Mouse (Mus musculus): ENCODE results near the gene Hspa1b. TPM values are rescaled to one million over a fixed set of nuclear protein-coding genes. Genes with fewer than 3 reads are reported as not detected.
"Not testable (repeated sequence)": the region's sequence is repeated elsewhere in the genome, so short reads cannot be mapped to it uniquely, and the experiment has no call there.

Hspa1b gene
- polyA plus RNA-seq, 1 experiment from 2014 or later, result 0.16 TPM

DNA sequence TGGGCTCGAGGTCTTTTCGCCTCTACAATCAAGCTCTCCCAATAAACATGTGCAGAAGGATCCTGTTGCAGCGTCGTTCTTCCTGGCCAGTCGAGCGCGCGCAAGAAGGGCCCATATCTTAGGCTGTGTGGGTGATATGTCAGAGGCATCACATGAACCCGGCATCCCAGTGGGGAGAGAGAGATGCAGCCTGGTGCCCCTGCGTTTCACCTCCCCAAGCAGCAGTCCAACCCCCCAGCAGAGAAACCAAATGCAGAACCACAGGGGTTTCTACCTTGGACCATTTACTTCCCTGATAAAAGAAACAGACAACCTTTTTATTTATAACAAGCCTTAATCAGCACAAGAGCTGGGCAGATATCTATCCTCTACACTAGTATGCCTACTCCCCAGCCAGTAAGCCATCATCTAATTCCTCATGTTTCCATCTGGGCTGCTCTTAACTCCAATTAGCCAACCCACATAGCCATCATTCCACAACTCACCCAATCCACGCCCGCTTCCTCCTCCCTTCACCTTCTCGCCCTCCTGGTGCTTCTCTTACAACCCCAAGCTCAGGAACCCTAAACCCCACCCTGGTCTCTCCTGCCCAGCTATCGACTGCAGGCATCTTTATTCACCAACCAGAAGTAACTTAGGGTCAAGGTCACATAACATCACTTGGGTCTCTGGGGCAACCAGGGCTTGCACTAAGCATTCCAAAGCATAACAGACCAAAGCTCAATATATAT, 37.5 kb upstream of the Hspa1b start:
- no peaks in the 10 kb centered on the region for H3K9me3 ChIP-seq (ENCODE audit: low read depth, low read length)
- 0 out of 2 replicates have a peak overlapping the region, but pooled peaks have one; percentile 6 for H3K4me3 ChIP-seq (ENCODE audit: low read depth, low read length)
- WGBS, result 87% methylated on average over 12 of the region's 14 CpGs
- DNase-seq (no peak), ATAC-seq (ENCODE audit: insufficient read depth) (no peak)
- H3K4me1 ChIP-seq (ENCODE audit: insufficient read depth), result peaks cover 13% of the 10 kb centered on the region; the same call in 1 of the 2 replicates
- no peak overlapping the region for H3K9ac ChIP-seq
- no peak for TF ChIP-seq CTCF (IDR thresholded peaks at IDR 0.05; ENCODE audit: low read depth)
- H3K27ac ChIP-seq (ENCODE audit: low read depth), result no peak overlapping the region
- H3K27me3 ChIP-seq (ENCODE audit: insufficient read depth, low read length), result no peaks in the 10 kb centered on the region
- peak overlapping the region; percentile 96 for H3K4me2 ChIP-seq
- peaks cover 29% of the 10 kb centered on the region for H3K36me3 ChIP-seq (ENCODE audit: insufficient read depth)

DNA sequence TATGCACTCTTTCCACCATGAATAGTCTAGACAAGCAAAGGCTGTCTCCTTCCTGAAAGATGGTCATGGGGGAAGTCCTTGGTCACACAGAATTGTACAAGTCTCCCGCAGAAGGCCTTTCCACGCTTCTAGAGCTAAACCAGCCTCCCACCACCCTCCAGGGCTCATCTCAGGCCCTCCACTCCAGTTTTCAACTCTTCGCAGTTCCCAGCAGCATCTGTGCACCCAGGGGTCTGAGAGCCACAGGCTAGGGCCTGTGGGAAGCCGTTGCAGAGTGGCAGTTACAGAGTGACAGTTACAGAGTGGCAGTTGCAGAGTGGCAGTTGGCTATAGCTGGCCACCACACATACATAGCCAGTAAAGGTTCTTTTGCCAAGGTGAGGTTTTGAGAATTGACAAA, 36.9 kb upstream of the Hspa1b start:
- not testable (repeated sequence) for H3K9me3 ChIP-seq (ENCODE audit: low read depth, low read length); H3K4me2 ChIP-seq; DNase-seq; H3K27ac ChIP-seq (ENCODE audit: low read depth); ATAC-seq (ENCODE audit: insufficient read depth); H3K9ac ChIP-seq; H3K4me3 ChIP-seq (ENCODE audit: low read depth, low read length); H3K27me3 ChIP-seq (ENCODE audit: insufficient read depth, low read length)
- H3K4me1 ChIP-seq (ENCODE audit: insufficient read depth), result peaks cover 13% of the 10 kb centered on the region; the same call in 1 of the 2 replicates
- WGBS, result 94% methylated on average over 4 of the region's 4 CpGs
- H3K36me3 ChIP-seq (ENCODE audit: insufficient read depth), result peaks cover 34% of the 10 kb centered on the region

DNA sequence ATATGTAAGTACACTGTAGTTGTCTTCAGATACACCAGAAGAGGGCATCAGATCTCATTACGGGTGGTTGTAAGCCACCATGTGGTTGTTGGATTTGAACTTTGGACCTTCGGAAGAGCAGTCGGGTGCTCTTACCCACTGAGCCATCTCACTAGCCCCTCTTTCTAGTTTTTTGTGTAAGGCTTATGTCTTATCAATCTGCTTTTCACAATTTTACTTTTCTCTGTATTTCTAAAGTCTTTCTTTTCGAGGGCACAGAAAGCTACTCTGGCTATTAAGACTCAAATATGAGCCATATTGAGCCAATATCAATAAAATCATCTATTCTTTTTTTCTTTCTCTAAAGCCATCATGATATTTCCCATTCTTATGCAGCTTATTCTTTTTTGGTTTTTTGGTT, 36.2 kb upstream of the Hspa1b start:
- DNase-seq; H3K27me3 ChIP-seq (ENCODE audit: insufficient read depth, low read length); ATAC-seq (ENCODE audit: insufficient read depth); H3K9me3 ChIP-seq (ENCODE audit: low read depth, low read length); H3K4me3 ChIP-seq (ENCODE audit: low read depth, low read length); H3K4me2 ChIP-seq; H3K27ac ChIP-seq (ENCODE audit: low read depth); H3K9ac ChIP-seq: not testable (repeated sequence)
- 89% methylated on average over 4 of the region's 4 CpGs for WGBS
- peaks cover 41% of the 10 kb centered on the region for H3K36me3 ChIP-seq (ENCODE audit: insufficient read depth)
- H3K4me1 ChIP-seq (ENCODE audit: insufficient read depth), result peaks cover 13% of the 10 kb centered on the region; the same call in 1 of the 2 replicates

DNA sequence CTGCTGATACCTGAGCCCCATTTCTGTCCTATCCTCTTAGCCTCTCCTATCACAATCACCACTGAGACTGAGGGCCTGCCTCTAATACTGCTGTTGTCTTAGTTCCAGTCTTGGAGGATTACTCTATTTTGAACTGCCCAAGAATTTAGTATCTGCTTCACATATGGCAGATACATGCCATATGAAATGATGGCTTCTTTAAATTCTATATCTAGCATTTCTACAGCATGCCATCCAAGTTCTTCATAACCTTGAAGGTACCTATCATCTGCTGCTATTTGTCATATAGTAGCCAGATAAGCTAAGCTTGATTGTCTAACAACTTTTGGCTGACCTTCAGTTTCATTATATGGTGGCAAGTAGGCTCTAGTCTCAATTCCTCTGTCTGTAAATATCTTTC, 35.7 kb upstream of the Hspa1b start:
- Histone ChIP-seq H3K9ac (no peak overlapping the region), H3K36me3 (ENCODE audit: insufficient read depth) (peaks cover 43% of the 10 kb centered on the region), H3K4me2 (no peak overlapping the region), H3K27ac (ENCODE audit: low read depth) (no peak overlapping the region), H3K4me3 (ENCODE audit: low read depth, low read length) (no peak overlapping the region), H3K9me3 (ENCODE audit: low read depth, low read length) (no peaks in the 10 kb centered on the region), H3K27me3 (ENCODE audit: insufficient read depth, low read length) (no peaks in the 10 kb centered on the region), H3K4me1 (ENCODE audit: insufficient read depth) (peaks cover 13% of the 10 kb centered on the region; the same call in 1 of the 2 replicates)
- no peak for ATAC-seq (ENCODE audit: insufficient read depth)
- no peak for TF ChIP-seq CTCF (IDR thresholded peaks at IDR 0.05; ENCODE audit: low read depth)
- no peak for DNase-seq

DNA sequence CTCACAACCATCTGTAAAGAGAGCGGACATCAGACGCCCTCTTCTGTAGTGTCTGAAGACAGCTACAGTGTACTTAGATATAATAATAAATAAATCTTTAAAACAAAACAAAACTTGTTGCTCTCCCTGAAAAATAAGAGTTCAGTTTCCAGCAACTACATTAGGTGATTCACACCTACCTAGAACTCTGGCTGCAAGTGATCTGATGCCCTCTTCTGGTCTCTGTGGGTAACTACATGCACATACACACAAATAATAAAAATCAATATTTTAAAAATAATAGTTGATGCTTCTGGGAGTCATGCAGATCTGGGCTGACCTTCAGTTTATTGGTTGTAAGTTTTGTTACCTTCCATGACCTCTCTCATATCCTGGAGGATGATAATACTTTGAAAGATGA, 25.2 kb upstream of the Hspa1b start:
- ATAC-seq (ENCODE audit: insufficient read depth), result no peak
- H3K9ac ChIP-seq, result no peak overlapping the region
- H3K27me3 ChIP-seq (ENCODE audit: insufficient read depth, low read length), result no peaks in the 10 kb centered on the region
- WGBS, result 75% methylated on average over 2 of the region's 2 CpGs
- H3K36me3 ChIP-seq (ENCODE audit: insufficient read depth), result peaks cover 33% of the 10 kb centered on the region
- H3K4me3 ChIP-seq (ENCODE audit: low read depth, low read length), result no peak overlapping the region
- H3K27ac ChIP-seq (ENCODE audit: low read depth), result no peak overlapping the region
- DNase-seq, result peak; percentile 67
- no peaks in the 10 kb centered on the region for H3K9me3 ChIP-seq (ENCODE audit: low read depth, low read length)
- H3K4me1 ChIP-seq (ENCODE audit: insufficient read depth), result no peaks in the 10 kb centered on the region
- H3K4me2 ChIP-seq, result no peak overlapping the region
- peak; percentile 71 for TF ChIP-seq CTCF (IDR thresholded peaks at IDR 0.05; ENCODE audit: low read depth)

DNA sequence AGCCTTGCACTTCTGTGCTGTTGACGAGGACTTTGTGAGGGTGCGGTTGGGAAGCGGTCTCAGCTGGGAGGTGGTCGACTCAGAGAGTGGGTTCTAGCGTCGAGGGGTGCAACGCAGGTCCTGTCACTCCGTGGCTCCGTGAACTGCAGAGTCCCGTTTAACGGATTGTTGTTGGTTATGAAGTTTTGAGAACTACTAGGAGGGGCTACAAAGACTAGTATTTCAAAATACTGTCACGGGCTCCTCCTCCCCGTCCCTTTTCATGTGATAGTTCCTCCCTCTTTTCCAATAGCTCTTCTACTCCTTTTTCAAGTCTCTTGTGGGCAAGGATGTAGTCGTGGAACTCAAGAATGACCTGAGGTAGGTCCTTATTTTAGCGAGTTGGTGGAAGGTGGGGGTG, 23.3 kb upstream of the Hspa1b start:
- Histone ChIP-seq H3K36me3 (ENCODE audit: insufficient read depth) (peaks cover 25% of the 10 kb centered on the region), H3K27me3 (ENCODE audit: insufficient read depth, low read length) (no peaks in the 10 kb centered on the region), H3K9me3 (ENCODE audit: low read depth, low read length) (no peaks in the 10 kb centered on the region), H3K4me2 (peak overlapping the region; percentile 91), H3K4me3 (ENCODE audit: low read depth, low read length) (peak overlapping the region; percentile 96), H3K27ac (ENCODE audit: low read depth) (peak overlapping the region; percentile 99), H3K9ac (peak overlapping the region; percentile 94), H3K4me1 (ENCODE audit: insufficient read depth) (no peaks in the 10 kb centered on the region)
- peak; percentile 36 for DNase-seq
- no peak for TF ChIP-seq CTCF (IDR thresholded peaks at IDR 0.05; ENCODE audit: low read depth)
- under 1% methylated on average over 15 of the region's 15 CpGs for WGBS
- ATAC-seq (ENCODE audit: insufficient read depth), result no peak; the same call in 1 of the 2 replicates

DNA sequence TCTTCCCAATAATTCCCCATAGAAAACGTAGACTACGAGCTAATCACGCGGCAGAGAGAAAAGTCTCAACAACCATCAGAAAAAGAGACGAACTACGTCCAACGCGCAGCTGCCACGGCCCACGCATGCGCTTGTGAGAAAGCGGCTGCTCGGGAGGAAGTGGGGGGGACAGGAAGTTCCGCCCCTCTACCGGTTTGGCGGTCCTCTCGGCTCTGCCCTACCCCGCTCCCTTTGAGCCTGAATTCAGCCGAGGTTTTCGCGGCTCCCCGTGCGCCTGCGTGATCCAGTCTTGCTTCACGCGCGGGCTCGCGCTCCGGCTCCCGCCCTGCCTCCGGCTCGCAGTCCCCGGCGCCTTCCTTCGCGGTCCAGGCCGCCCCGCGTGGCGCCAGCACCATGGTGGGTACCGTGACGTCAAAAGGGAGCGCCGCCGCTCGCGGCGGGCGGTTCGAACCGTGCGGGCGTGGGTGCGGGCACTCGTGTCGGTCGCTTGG, 22.7 kb upstream of the Hspa1b start, which contains the start of gene Lsm2:
Gene Lsm2 (plus strand): TSS at position 173 of the 491 bp plus-strand sequence.
- Histone ChIP-seq H3K4me2 (peak within 1 kb of the TSS; percentile 91), H3K27ac (ENCODE audit: low read depth) (peak within 1 kb of the TSS; percentile 99), H3K27me3 (ENCODE audit: insufficient read depth, low read length) (no peaks in the 10 kb centered on the region), H3K4me1 (ENCODE audit: insufficient read depth) (no peaks in the 10 kb centered on the region), H3K36me3 (ENCODE audit: insufficient read depth) (peaks cover 23% of the 10 kb centered on the region), H3K9me3 (ENCODE audit: low read depth, low read length) (no peaks in the 10 kb centered on the region), H3K9ac (peak within 1 kb of the TSS; percentile 94), H3K4me3 (ENCODE audit: low read depth, low read length) (peak within 1 kb of the TSS; percentile 96)
- ATAC-seq (ENCODE audit: insufficient read depth), result peak; percentile 94
- DNase-seq, result peak; percentile 96
- WGBS, result 1% methylated on average over 58 of the region's 58 CpGs
- no peak for TF ChIP-seq CTCF (IDR thresholded peaks at IDR 0.05; ENCODE audit: low read depth)
